In the genomic region with DNA sequence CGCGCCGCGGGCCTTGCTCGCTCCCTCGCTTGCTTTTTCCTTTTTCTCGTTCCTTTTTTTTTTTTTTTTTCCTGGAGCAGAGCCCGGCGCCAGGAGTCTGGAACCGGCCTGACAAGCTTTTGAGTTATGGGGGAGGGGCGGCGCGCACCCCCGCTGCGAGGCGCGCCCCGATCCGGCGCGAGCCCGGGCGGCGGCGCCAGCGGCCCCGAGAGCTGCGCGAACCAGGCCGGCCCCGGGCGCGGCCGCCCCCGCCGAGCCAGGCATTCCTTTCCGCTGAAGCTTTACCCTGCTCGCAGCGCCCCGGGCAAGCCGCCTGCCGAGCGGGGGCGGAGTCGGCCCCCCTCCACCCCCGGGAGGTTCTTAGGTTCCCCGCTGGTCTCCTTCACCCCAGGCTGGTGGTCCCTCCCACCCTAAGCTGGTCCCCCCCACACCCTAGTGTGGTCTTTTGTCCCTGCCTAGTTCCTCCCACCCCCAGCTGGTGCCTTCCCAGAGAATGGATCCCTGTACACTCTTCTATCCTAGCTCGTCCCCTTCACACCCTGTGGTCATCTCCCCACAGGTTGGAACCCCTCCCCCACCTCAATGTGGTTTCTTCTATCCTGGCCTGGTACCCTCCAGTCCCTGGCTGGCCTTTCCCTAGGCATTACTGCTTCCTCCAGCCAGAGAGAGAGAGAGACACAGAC, we compare ENCODE assay signal across 8 mouse cellular contexts.
DNase-seq lines count a peak whose midpoint lies in the region; ATAC-seq and TF ChIP-seq lines count a peak whose summit lies in the region.

No protein-coding gene starts in this region.

- TF ChIP-seq CTCF in ES-Bruce4 (IDR thresholded peaks at IDR 0.05; ENCODE audit: low read depth, low read length), result no peak
- no peak for TF ChIP-seq CTCF in bone marrow, adult 2 months (IDR thresholded peaks at IDR 0.05; ENCODE audit: control insufficient read depth, insufficient read depth, low read length)

- H3K4me3 ChIP-seq in ES-Bruce4 (ENCODE audit: low read depth, low read length), result peak overlapping the region; percentile 46
- no peak overlapping the region for H3K4me3 ChIP-seq in bone marrow, adult 2 months (replicated peaks; ENCODE audit: control insufficient read depth, low read depth, low read length)
- H3K4me3 ChIP-seq in forebrain, embryonic 13.5 days, result peak overlapping the region; percentile 37

- TF ChIP-seq EP300 in ES-Bruce4 (IDR thresholded peaks at IDR 0.05; ENCODE audit: insufficient read depth, low read depth, low read length), result peak; percentile 82

- H3K27me3 ChIP-seq in ES-Bruce4 (ENCODE audit: control insufficient read depth, insufficient read depth, low read length, poor library complexity, severe bottlenecking), result no peaks in the 10 kb centered on the region
- H3K27me3 ChIP-seq in forebrain, embryonic 13.5 days, result no peaks in the 10 kb centered on the region

- H3K4me1 ChIP-seq in ES-Bruce4 (ENCODE audit: control insufficient read depth, insufficient read depth, low read length), result peaks cover 10% of the 10 kb centered on the region
- H3K4me1 ChIP-seq in bone marrow, adult 2 months (ENCODE audit: control insufficient read depth, insufficient read depth, low read length), result no peaks in the 10 kb centered on the region
- peaks cover 66% of the 10 kb centered on the region for H3K4me1 ChIP-seq in forebrain, embryonic 13.5 days

- H3K36me3 ChIP-seq in ES-Bruce4 (ENCODE audit: control insufficient read depth, insufficient read depth, low read length, poor library complexity, severe bottlenecking), result no peaks in the 10 kb centered on the region
- H3K36me3 ChIP-seq in forebrain, embryonic 13.5 days (ENCODE audit: poor library complexity, severe bottlenecking), result no peaks in the 10 kb centered on the region

- peak; percentile 86 to 88 for DNase-seq in heart, postnatal 14 days
- DNase-seq in kidney, postnatal 36 days, result peak; percentile 92 to 94
- DNase-seq in lung, postnatal 10 days, result peak; percentile 93
- peak; percentile 80 for DNase-seq in right cerebral cortex, postnatal 25 days
- no peak for DNase-seq in c-Kit-positive CD71-positive TER-119-positive erythroid progenitor cells, embryonic 14.5 days (ENCODE audit: low spot score)

- peak; percentile 56 for ATAC-seq in forebrain, embryonic 13.5 days

- H3K9ac ChIP-seq in ES-Bruce4 (ENCODE audit: low read depth, poor library complexity, severe bottlenecking), result peak overlapping the region; percentile 71
- peak overlapping the region; percentile 77 for H3K9ac ChIP-seq in forebrain, embryonic 13.5 days

- H3K4me2 ChIP-seq in forebrain, embryonic 13.5 days, result peak overlapping the region; percentile 77

- H3K27ac ChIP-seq in ES-Bruce4 (ENCODE audit: insufficient read depth, low read length), result peak overlapping the region; percentile 84
- H3K27ac ChIP-seq in bone marrow, adult 2 months (ENCODE audit: control insufficient read depth, insufficient read depth, low read depth, low read length, poor library complexity), result peak overlapping the region; percentile 48; the same call in 1 of the 2 replicates
- H3K27ac ChIP-seq in forebrain, embryonic 13.5 days, result peak overlapping the region; percentile 99

- H3K9me3 ChIP-seq in ES-Bruce4 (replicated peaks; ENCODE audit: control insufficient read depth, insufficient read depth, low read length, poor library complexity, severe bottlenecking), result no peaks in the 10 kb centered on the region
- H3K9me3 ChIP-seq in forebrain, embryonic 13.5 days (replicated peaks), result no peaks in the 10 kb centered on the region; the same call in 1 of the 2 replicates

- intact Hi-C loops in heart, postnatal 14 days (cut with DNase I), result loop anchor here (2.0 kb wide), 1 partner anchor 49 kb away; no protein-coding TSS in a partner anchor

- TF ChIP-seq POLR2A in ES-Bruce4 (IDR thresholded peaks at IDR 0.05; ENCODE audit: insufficient read depth, low read length), result no peak
- TF ChIP-seq POLR2A in bone marrow, adult 2 months (IDR thresholded peaks at IDR 0.05; ENCODE audit: borderline replicate concordance, control insufficient read depth, low read depth, low read length), result no peak

- WGBS in bone marrow, adult 2 months, result 2% methylated on average over 48 of the region's 48 CpGs
- WGBS in forebrain, embryonic 13.5 days, result under 1% methylated on average over 45 of the region's 48 CpGs

Comparison
In these comparisons a context has a peak if more than half of its experiments do, and no peak if none do; other contexts are left out.
1. H3K27ac ChIP-seq: peak in every context shown above with its lines; median percentile 99 in forebrain, embryonic 13.5 days; 84 in ES-Bruce4; 48 in bone marrow, adult 2 months.